Mouse (Mus musculus) spleen, postnatal 36 days (tissue): ENCODE data around the gene Olfr196.
"Not testable (repeated sequence)": the region's sequence is repeated elsewhere in the genome, so short reads cannot be mapped to it uniquely, and the experiment has no call there.

ENCODE experiments used
- DNase-seq, 2 experiments: peaks; one replicate each; pipeline ENCODE4 v3.0.0; 2022; ENCODE audit warnings: low spot score in 2 of 2, mixed read lengths in 1 of 2

The Olfr196 gene

GRCm38 (mm10) chr16:59170354-59170753, at the start of gene Olfr196:
Gene Olfr196 (minus strand): TSS chr16:59170454.
- no peak for DNase-seq

GRCm38 (mm10) chr16:59219667-59220066, 49.4 kb upstream of the Olfr196 start, which contains the start of gene Olfr199:
Gene Olfr199 (minus strand): TSS chr16:59219767.
- not testable (repeated sequence) for DNase-seq

GRCm38 (mm10) chr16:59217861-59218260, 47.6 kb upstream of the Olfr196 start:
- not testable (repeated sequence) for DNase-seq

GRCm38 (mm10) chr16:59203433-59203832, 33.2 kb upstream of the Olfr196 start, which contains the start of gene Olfr198:
Gene Olfr198 (minus strand): TSS chr16:59203533.
- DNase-seq, result not testable (repeated sequence)

- no peak for DNase-seq
Measured at GRCm38 (mm10) chr16:59151996-59152395, 18.3 kb downstream of the Olfr196 start.

GRCm38 (mm10) chr16:59146746-59147145, 23.5 kb downstream of the Olfr196 start, which contains the start of gene Olfr195:
Gene Olfr195 (plus strand): TSS chr16:59147046.
- no peak for DNase-seq

GRCm38 (mm10) chr16:59141105-59141504, 29.1 kb downstream of the Olfr196 start:
- DNase-seq, result no peak

GRCm38 (mm10) chr16:59130740-59131139, 39.5 kb downstream of the Olfr196 start:
- DNase-seq, result no peak

GRCm38 (mm10) chr16:59120969-59121368, 49.3 kb downstream of the Olfr196 start, which contains the start of gene Olfr194:
Gene Olfr194 (minus strand): TSS chr16:59121069.
- no peak for DNase-seq
